Mouse (Mus musculus) bone marrow macrophage, adult 2 months (primary cell): ENCODE data around the gene Pde6h. TPM values are rescaled to one million over a fixed set of nuclear protein-coding genes. Genes with fewer than 3 reads are reported as not detected.

Source experiments
- H3K27ac ChIP-seq: 2 replicates; pipeline ENCODE4 v1.5.1; 2012; ENCODE audit warnings: low read depth, low read length; ENCODE audit not compliant: insufficient read depth
- H3K4me1 ChIP-seq: 2 replicates; pipeline ENCODE4 v1.6.1; 2012; ENCODE audit warnings: low read length; ENCODE audit not compliant: control insufficient read depth, insufficient read depth
- H3K4me3 ChIP-seq: 2 replicates; pipeline ENCODE4 v1.5.1; 2012; ENCODE audit warnings: mild to moderate bottlenecking, low read length, moderate library complexity; ENCODE audit not compliant: insufficient read depth
- CTCF ChIP-seq: IDR thresholded peaks from 2 replicates; pipeline ENCODE4 v1.5.1; 2012; ENCODE audit warnings: low read depth, mild to moderate bottlenecking, low read length, moderate library complexity
- POLR2A ChIP-seq: IDR thresholded peaks from 2 replicates; pipeline ENCODE4 v1.6.1; 2012; ENCODE audit warnings: mild to moderate bottlenecking, low read depth, low read length, borderline replicate concordance
- polyA plus RNA-seq: library from polyadenylated mRNA; stranded (reverse); fragments of >200 nt; gene quantifications from 2 replicates; pipeline ENCODE4 v1.2.4, GENCODE M21; 2012; ENCODE audit not compliant: missing spikeins, insufficient read depth, insufficient read length

The Pde6h gene
- polyA plus RNA-seq, 1 experiment: 1.1 TPM

GRCm38 (mm10) chr6:136894532-136895339 is 28.9 kb upstream of the Pde6h start:
- H3K4me3 ChIP-seq: no peak overlapping the region
- no peak for TF ChIP-seq CTCF
- no peak for TF ChIP-seq POLR2A
- H3K27ac ChIP-seq: no peak overlapping the region
- peaks cover 30% of the 10 kb centered on the region for H3K4me1 ChIP-seq

- H3K27ac ChIP-seq: no peak overlapping the region
- TF ChIP-seq CTCF (no peak), POLR2A (no peak)
- H3K4me3 ChIP-seq: no peak overlapping the region
- H3K4me1 ChIP-seq: peaks cover 36% of the 10 kb centered on the region
Observed at GRCm38 (mm10) chr6:136897789-136898188, 25.8 kb upstream of the Pde6h start.

GRCm38 (mm10) chr6:136898222-136898621 is 25.4 kb upstream of the Pde6h start:
- TF ChIP-seq POLR2A (no peak), CTCF (no peak)
- H3K27ac ChIP-seq: no peak overlapping the region
- H3K4me3 ChIP-seq: no peak overlapping the region
- H3K4me1 ChIP-seq: peaks cover 35% of the 10 kb centered on the region

- Histone ChIP-seq H3K27ac (no peak overlapping the region), H3K4me3 (no peak overlapping the region), H3K4me1 (peaks cover 37% of the 10 kb centered on the region)
- TF ChIP-seq CTCF: no peak
- TF ChIP-seq POLR2A: no peak
Observed at GRCm38 (mm10) chr6:136898954-136899353, 24.7 kb upstream of the Pde6h start.

GRCm38 (mm10) chr6:136900369-136901009 is 23.1 kb upstream of the Pde6h start:
- Histone ChIP-seq H3K4me3 (no peak overlapping the region), H3K27ac (peak overlapping the region; percentile 38)
- TF ChIP-seq CTCF: no peak
- TF ChIP-seq POLR2A: no peak

GRCm38 (mm10) chr6:136901010-136901409 is 22.6 kb upstream of the Pde6h start:
- H3K4me3 ChIP-seq: no peak overlapping the region
- no peak overlapping the region for H3K27ac ChIP-seq
- no peak for TF ChIP-seq CTCF
- TF ChIP-seq POLR2A: no peak
- peaks cover 41% of the 10 kb centered on the region for H3K4me1 ChIP-seq

More at GRCm38 (mm10) chr6:136900369-136901009, 23.1 kb upstream of the Pde6h start:
- peaks cover 41% of the 10 kb centered on the region for H3K4me1 ChIP-seq

GRCm38 (mm10) chr6:136902527-136902926 is 21.1 kb upstream of the Pde6h start:
- Histone ChIP-seq H3K4me1 (peaks cover 41% of the 10 kb centered on the region), H3K27ac (no peak overlapping the region), H3K4me3 (no peak overlapping the region)
- TF ChIP-seq CTCF: no peak
- TF ChIP-seq POLR2A: no peak

GRCm38 (mm10) chr6:136903885-136904470 is 19.7 kb upstream of the Pde6h start:
- Histone ChIP-seq H3K4me3 (peak overlapping the region; percentile 25), H3K27ac (peak overlapping the region; percentile 32), H3K4me1 (peaks cover 36% of the 10 kb centered on the region)
- TF ChIP-seq POLR2A: no peak
- TF ChIP-seq CTCF: no peak

- no peak overlapping the region for H3K4me3 ChIP-seq
- no peak for TF ChIP-seq POLR2A
- TF ChIP-seq CTCF: no peak
- no peak overlapping the region for H3K27ac ChIP-seq
- H3K4me1 ChIP-seq: peaks cover 18% of the 10 kb centered on the region
Observed at GRCm38 (mm10) chr6:136906283-136906936, 17.2 kb upstream of the Pde6h start.
